Mouse (Mus musculus) kidney, embryonic 15.5 days (tissue): Measurements from ENCODE around the gene Lamc1. TPM values are rescaled to one million over a fixed set of nuclear protein-coding genes. Genes with fewer than 3 reads are reported as not detected.

Source experiments
- ATAC-seq: fragments of 200-750 bp; cut with Nextera tagmentation; replicated peaks from 2 replicates; pipeline ENCODE4 v1.8.0; 2017; ENCODE audit warnings: moderate TSS enrichment; ENCODE audit not compliant: low FRiP score
- H3K27ac ChIP-seq: fragments of 300-500 bp; sonication (generic); 2 replicates; pipeline ENCODE4 v1.5.1; 2015; ENCODE audit warnings: mild to moderate bottlenecking, inconsistent platforms
- H3K27me3 ChIP-seq: fragments of 300-500 bp; sonication (generic); 2 replicates; pipeline ENCODE4 v1.6.1; 2015; ENCODE audit warnings: inconsistent platforms
- H3K36me3 ChIP-seq: fragments of 300-500 bp; sonication (generic); 2 replicates; pipeline ENCODE4 v1.6.1; 2015; ENCODE audit warnings: inconsistent platforms
- H3K4me1 ChIP-seq: fragments of 300-500 bp; sonication (generic); 2 replicates; pipeline ENCODE4 v1.6.1; 2015; ENCODE audit warnings: inconsistent platforms
- H3K4me2 ChIP-seq: fragments of 300-500 bp; sonication (generic); 2 replicates; pipeline ENCODE4 v1.6.1; 2015; ENCODE audit warnings: moderate library complexity, mild to moderate bottlenecking, inconsistent platforms
- H3K4me3 ChIP-seq: fragments of 300-500 bp; sonication (generic); replicated peaks from 2 replicates; pipeline ENCODE4 v1.5.1; 2015; ENCODE audit warnings: mild to moderate bottlenecking, inconsistent platforms
- H3K9ac ChIP-seq: fragments of 300-500 bp; sonication (generic); 2 replicates; pipeline ENCODE4 v1.6.1; 2015; ENCODE audit warnings: mild to moderate bottlenecking, inconsistent platforms
- H3K9me3 ChIP-seq: fragments of 300-500 bp; sonication (generic); replicated peaks from 2 replicates; pipeline ENCODE4 v1.6.1; 2016; ENCODE audit warnings: inconsistent platforms
- WGBS: fragments of 180-500 bp; shearing (Covaris S2); methylation state at CpG from one replicate; pipeline ENCODE4 v1.1.7; 2015; ENCODE audit warnings: mixed read lengths; 5-methylcytosine and 5-hydroxymethylcytosine counted together
- polyA plus RNA-seq: library from polyadenylated mRNA; unstranded; fragments of >200 nt; fragmentation: Nextera tagmentation; extraction: Ambion mirVana; gene quantifications from 2 replicates; pipeline ENCODE4 v1.2.1, GENCODE M21; 2015

Lamc1 gene
- polyA plus RNA-seq, 1 experiment from 2014 or later = 101 TPM

GRCm38 (mm10) chr1:153202195-153202594, 130.4 kb downstream of the Lamc1 start:
- Histone ChIP-seq H3K27me3 (no peaks in the 10 kb centered on the region), H3K36me3 (no peaks in the 10 kb centered on the region), H3K9me3 (no peaks in the 10 kb centered on the region), H3K4me3 (no peak overlapping the region), H3K9ac (no peak overlapping the region), H3K27ac (no peak overlapping the region), H3K4me1 (peaks cover 21% of the 10 kb centered on the region), H3K4me2 (no peak overlapping the region)
- 57% methylated on average over 8 of the region's 8 CpGs for WGBS
- peak; percentile 66; the same call in 1 of the 2 replicates for ATAC-seq

- no peak overlapping the region for H3K4me3 ChIP-seq
These were observed 131.1 kb downstream of the Lamc1 start for GRCm38 (mm10) chr1:153201448-153201847.

GRCm38 (mm10) chr1:153197316-153197850, 135.2 kb downstream of the Lamc1 start:
- Histone ChIP-seq H3K4me2 (no peak overlapping the region), H3K4me1 (peaks cover 37% of the 10 kb centered on the region), H3K9ac (no peak overlapping the region), H3K36me3 (no peaks in the 10 kb centered on the region), H3K9me3 (no peaks in the 10 kb centered on the region), H3K27me3 (no peaks in the 10 kb centered on the region), H3K27ac (no peak overlapping the region), H3K4me3 (no peak overlapping the region)
- no peak for ATAC-seq
- WGBS = 88% methylated on average over 3 of the region's 3 CpGs

More at GRCm38 (mm10) chr1:153201448-153201847, 131.1 kb downstream of the Lamc1 start:
- no peaks in the 10 kb centered on the region for H3K27me3 ChIP-seq
- H3K4me2 ChIP-seq = no peak overlapping the region
- no peak for ATAC-seq
- no peaks in the 10 kb centered on the region for H3K9me3 ChIP-seq
- 51% methylated on average over 14 of the region's 14 CpGs for WGBS
- peaks cover 23% of the 10 kb centered on the region for H3K4me1 ChIP-seq
- H3K9ac ChIP-seq = no peak overlapping the region
- H3K36me3 ChIP-seq = no peaks in the 10 kb centered on the region
- 0 out of 2 replicates have a peak overlapping the region, but pooled peaks have one; percentile 27 for H3K27ac ChIP-seq

- Histone ChIP-seq H3K4me3 (no peak overlapping the region), H3K9ac (no peak overlapping the region), H3K27me3 (no peaks in the 10 kb centered on the region), H3K36me3 (no peaks in the 10 kb centered on the region), H3K27ac (peak overlapping the region; percentile 93; the same call in 1 of the 2 replicates), H3K9me3 (no peaks in the 10 kb centered on the region), H3K4me1 (peaks cover 36% of the 10 kb centered on the region), H3K4me2 (no peak overlapping the region)
- ATAC-seq = no peak
- 73% methylated on average over 6 of the region's 6 CpGs for WGBS
These were observed 139.6 kb downstream of the Lamc1 start for GRCm38 (mm10) chr1:153192945-153193344.

- Histone ChIP-seq H3K9ac (no peak overlapping the region), H3K36me3 (no peaks in the 10 kb centered on the region), H3K4me1 (peaks cover 37% of the 10 kb centered on the region), H3K27ac (peak overlapping the region; percentile 93), H3K4me3 (no peak overlapping the region), H3K27me3 (no peaks in the 10 kb centered on the region), H3K4me2 (no peak overlapping the region), H3K9me3 (no peaks in the 10 kb centered on the region)
- no peak for ATAC-seq
- WGBS = 57% methylated on average over 4 of the region's 4 CpGs
These were observed 140.2 kb downstream of the Lamc1 start for GRCm38 (mm10) chr1:153192379-153192778.

- Histone ChIP-seq H3K9ac (no peak overlapping the region), H3K4me3 (peak overlapping the region; percentile 12; the same call in 1 of the 2 replicates), H3K4me1 (peaks cover 40% of the 10 kb centered on the region), H3K27ac (peak overlapping the region; percentile 93), H3K27me3 (0 out of 2 replicates have a peak, but pooled peaks cover 4% of the 10 kb centered on the region), H3K36me3 (no peaks in the 10 kb centered on the region), H3K4me2 (peak overlapping the region; percentile 49; the same call in 1 of the 2 replicates), H3K9me3 (no peaks in the 10 kb centered on the region)
- 5% methylated on average over 5 of the region's 5 CpGs for WGBS
- ATAC-seq = peak; percentile 65
These were observed 140.7 kb downstream of the Lamc1 start for GRCm38 (mm10) chr1:153191943-153192329.

- Histone ChIP-seq H3K27me3 (peaks cover 9% of the 10 kb centered on the region; the same call in 1 of the 2 replicates), H3K4me1 (peaks cover 43% of the 10 kb centered on the region), H3K9me3 (no peaks in the 10 kb centered on the region), H3K36me3 (no peaks in the 10 kb centered on the region), H3K4me3 (peak overlapping the region; percentile 12; the same call in 1 of the 2 replicates), H3K4me2 (peak overlapping the region; percentile 49), H3K9ac (no peak overlapping the region), H3K27ac (peak overlapping the region; percentile 93)
- 0 out of 2 replicates have a peak, but pooled peaks have one; percentile 20 for ATAC-seq
- 34% methylated on average over 15 of the region's 15 CpGs for WGBS
These were observed 141.2 kb downstream of the Lamc1 start for GRCm38 (mm10) chr1:153191237-153191942.

- peak overlapping the region; percentile 56 for H3K27ac ChIP-seq
- 69% methylated on average over 3 of the region's 3 CpGs for WGBS
- ATAC-seq = no peak; the same call in 1 of the 2 replicates
These were observed 144.5 kb downstream of the Lamc1 start for GRCm38 (mm10) chr1:153188081-153188480.

GRCm38 (mm10) chr1:153185828-153186803, 146.5 kb downstream of the Lamc1 start, which contains the start of gene Lamc2:
TSS of gene Lamc2 (minus strand) at chr1:153186447.
- Histone ChIP-seq H3K27me3 (peaks cover 32% of the 10 kb centered on the region), H3K27ac (peak within 1 kb of the TSS; percentile 81), H3K9me3 (no peaks in the 10 kb centered on the region), H3K9ac (peak within 1 kb of the TSS; percentile 46), H3K4me3 (peak within 1 kb of the TSS; percentile 47), H3K36me3 (no peaks in the 10 kb centered on the region), H3K4me2 (peak within 1 kb of the TSS; percentile 87), H3K4me1 (peaks cover 29% of the 10 kb centered on the region)
- 4% methylated on average over 46 of the region's 46 CpGs for WGBS
- ATAC-seq = peak; percentile 76

More at GRCm38 (mm10) chr1:153188081-153188480, 144.5 kb downstream of the Lamc1 start:
- Histone ChIP-seq H3K36me3 (no peaks in the 10 kb centered on the region), H3K9me3 (no peaks in the 10 kb centered on the region), H3K4me1 (peaks cover 46% of the 10 kb centered on the region), H3K9ac (no peak overlapping the region), H3K4me2 (no peak overlapping the region), H3K27me3 (peaks cover 32% of the 10 kb centered on the region), H3K4me3 (no peak overlapping the region)

- peaks cover 17% of the 10 kb centered on the region for H3K27me3 ChIP-seq
- 55% methylated on average over 9 of the region's 9 CpGs for WGBS
- H3K9me3 ChIP-seq = no peaks in the 10 kb centered on the region
- no peak for ATAC-seq
- H3K4me2 ChIP-seq = no peak overlapping the region
- H3K36me3 ChIP-seq = no peaks in the 10 kb centered on the region
- H3K4me3 ChIP-seq = no peak overlapping the region
- H3K4me1 ChIP-seq = peaks cover 5% of the 10 kb centered on the region
- H3K27ac ChIP-seq = no peak overlapping the region
- no peak overlapping the region for H3K9ac ChIP-seq
These were observed 151.8 kb downstream of the Lamc1 start for GRCm38 (mm10) chr1:153180586-153181289.

- 80% methylated on average over 4 of the region's 4 CpGs for WGBS
These were observed 152.4 kb downstream of the Lamc1 start for GRCm38 (mm10) chr1:153180160-153180559.

More at GRCm38 (mm10) chr1:153180160-153180559, 152.4 kb downstream of the Lamc1 start:
- ATAC-seq = no peak
- no peak overlapping the region for H3K4me2 ChIP-seq
- no peak overlapping the region for H3K4me3 ChIP-seq
- 0 out of 2 replicates have a peak, but pooled peaks cover 5% of the 10 kb centered on the region for H3K4me1 ChIP-seq
- H3K36me3 ChIP-seq = no peaks in the 10 kb centered on the region
- H3K27ac ChIP-seq = no peak overlapping the region
- no peak overlapping the region for H3K9ac ChIP-seq
- no peaks in the 10 kb centered on the region for H3K9me3 ChIP-seq
- peaks cover 11% of the 10 kb centered on the region; the same call in 1 of the 2 replicates for H3K27me3 ChIP-seq
